9 mouse cellular contexts compared by ENCODE assay signal in genomic region chr14:25604395-25605142, GRCm38 (mm10).
DNase-seq lines count a peak whose midpoint lies in the region; ATAC-seq and TF ChIP-seq lines count a peak whose summit lies in the region.
"Had no signal": no experiment of that assay in that cellular context is flagged by ENCODE, and none has a peak within 500 bp of the region (broad histone marks: within the 10 kb centered on the region; RNA-seq: fewer than 3 reads in every experiment).

No protein-coding gene starts in this region.

- H3K4me3 ChIP-seq in gastrocnemius, adult 2 months = no peak overlapping the region
- H3K4me3 ChIP-seq in lung, postnatal 0 days (ENCODE audit: low read depth, low read length) = no peak overlapping the region
- no peak overlapping the region for H3K4me3 ChIP-seq in hindbrain, embryonic 12.5 days
- no peak overlapping the region for H3K4me3 ChIP-seq in neural tube, embryonic 13.5 days

- no peak for TF ChIP-seq CTCF in gastrocnemius, adult 2 months (IDR thresholded peaks at IDR 0.05)
- TF ChIP-seq CTCF in lung, postnatal 0 days (IDR thresholded peaks at IDR 0.05) = no peak

- H3K9ac ChIP-seq in lung, postnatal 0 days (replicated peaks; ENCODE audit: low read depth) = no peak overlapping the region
- no peak overlapping the region for H3K9ac ChIP-seq in hindbrain, embryonic 12.5 days
- no peak overlapping the region for H3K9ac ChIP-seq in neural tube, embryonic 13.5 days

- DNase-seq in gastrocnemius, adult 2 months = no peak
- DNase-seq in gastrocnemius, postnatal 36 days = no peak
- DNase-seq in lung, postnatal 0 days (ENCODE audit: low spot score) = peak; percentile 33
- DNase-seq in lung, postnatal 25 days (ENCODE audit: low spot score) = no peak
- DNase-seq in right cerebral cortex, adult 18-20 months = no peak
- DNase-seq: kidney, postnatal 14 days had no signal

- 13% methylated on average over 14 of the region's 18 CpGs for WGBS in lung, postnatal 0 days
- WGBS in hindbrain, embryonic 12.5 days = 5% methylated on average over 18 of the region's 18 CpGs
- WGBS in neural tube, embryonic 13.5 days = 3% methylated on average over 18 of the region's 18 CpGs

- no peak for ATAC-seq in lung, postnatal 0 days
- ATAC-seq in hindbrain, embryonic 12.5 days (ENCODE audit: low FRiP score) = no peak
- ATAC-seq in neural tube, embryonic 13.5 days (ENCODE audit: low read depth) = no peak
- ATAC-seq in erythroid progenitor cell, adult 5-6 weeks (replicated peaks; ENCODE audit: low FRiP score, poor library complexity, severe bottlenecking) = no peak

- peaks cover 23% of the 10 kb centered on the region for H3K4me1 ChIP-seq in lung, postnatal 0 days (ENCODE audit: insufficient read depth, low read depth, low read length)
- peaks cover 82% of the 10 kb centered on the region for H3K4me1 ChIP-seq in hindbrain, embryonic 12.5 days
- H3K4me1 ChIP-seq in neural tube, embryonic 13.5 days (replicated peaks) = peaks cover 93% of the 10 kb centered on the region

- H3K36me3 ChIP-seq in lung, postnatal 0 days (ENCODE audit: insufficient read depth, low read length) = no peaks in the 10 kb centered on the region
- peaks cover 7% of the 10 kb centered on the region; the same call in 1 of the 2 replicates for H3K36me3 ChIP-seq in hindbrain, embryonic 12.5 days
- H3K36me3 ChIP-seq in neural tube, embryonic 13.5 days = peaks cover 8% of the 10 kb centered on the region; the same call in 1 of the 2 replicates

- no peak overlapping the region for H3K4me2 ChIP-seq in lung, postnatal 0 days (replicated peaks; ENCODE audit: low read depth, low read length)
- H3K4me2 ChIP-seq in hindbrain, embryonic 12.5 days (replicated peaks) = no peak overlapping the region; the same call in 1 of the 2 replicates
- H3K4me2 ChIP-seq in neural tube, embryonic 13.5 days = 0 out of 2 replicates have a peak overlapping the region, but pooled peaks have one; percentile 7

- 0 out of 2 replicates have a peak overlapping the region, but pooled peaks have one; percentile 21 for H3K27ac ChIP-seq in gastrocnemius, adult 2 months
- H3K27ac ChIP-seq in lung, postnatal 0 days (ENCODE audit: low read length) = no peak overlapping the region
- H3K27ac ChIP-seq in hindbrain, embryonic 12.5 days = peak overlapping the region; percentile 70
- peak overlapping the region; percentile 56 for H3K27ac ChIP-seq in neural tube, embryonic 13.5 days (replicated peaks)

- no peak for TF ChIP-seq EP300 in lung, postnatal 0 days (IDR thresholded peaks at IDR 0.05)

- intact Hi-C loops in gastrocnemius, adult 2 months (cut with DNase I) = no loop called here
- intact Hi-C loops in gastrocnemius, postnatal 36 days (cut with DNase I) = no loop called here

- H3K27me3 ChIP-seq in lung, postnatal 0 days (replicated peaks; ENCODE audit: insufficient read depth, low read length) = no peaks in the 10 kb centered on the region
- H3K27me3 ChIP-seq in hindbrain, embryonic 12.5 days = no peaks in the 10 kb centered on the region
- no peaks in the 10 kb centered on the region for H3K27me3 ChIP-seq in neural tube, embryonic 13.5 days

- no peaks in the 10 kb centered on the region for H3K9me3 ChIP-seq in lung, postnatal 0 days (ENCODE audit: low read length)
- H3K9me3 ChIP-seq in hindbrain, embryonic 12.5 days (replicated peaks) = no peaks in the 10 kb centered on the region
- no peaks in the 10 kb centered on the region for H3K9me3 ChIP-seq in neural tube, embryonic 13.5 days
